Mouse (Mus musculus): ENCODE data around the gene Kmt5c. TPM values are rescaled to one million over a fixed set of nuclear protein-coding genes. Genes with fewer than 3 reads are reported as not detected.
A peak's percentile ranks its signal among the peaks of the same experiment; 100 is the strongest.

Gene Kmt5c
- 224 and 250 TPM in 2 replicates for polyA plus RNA-seq (2012; rRNA removed)

DNA sequence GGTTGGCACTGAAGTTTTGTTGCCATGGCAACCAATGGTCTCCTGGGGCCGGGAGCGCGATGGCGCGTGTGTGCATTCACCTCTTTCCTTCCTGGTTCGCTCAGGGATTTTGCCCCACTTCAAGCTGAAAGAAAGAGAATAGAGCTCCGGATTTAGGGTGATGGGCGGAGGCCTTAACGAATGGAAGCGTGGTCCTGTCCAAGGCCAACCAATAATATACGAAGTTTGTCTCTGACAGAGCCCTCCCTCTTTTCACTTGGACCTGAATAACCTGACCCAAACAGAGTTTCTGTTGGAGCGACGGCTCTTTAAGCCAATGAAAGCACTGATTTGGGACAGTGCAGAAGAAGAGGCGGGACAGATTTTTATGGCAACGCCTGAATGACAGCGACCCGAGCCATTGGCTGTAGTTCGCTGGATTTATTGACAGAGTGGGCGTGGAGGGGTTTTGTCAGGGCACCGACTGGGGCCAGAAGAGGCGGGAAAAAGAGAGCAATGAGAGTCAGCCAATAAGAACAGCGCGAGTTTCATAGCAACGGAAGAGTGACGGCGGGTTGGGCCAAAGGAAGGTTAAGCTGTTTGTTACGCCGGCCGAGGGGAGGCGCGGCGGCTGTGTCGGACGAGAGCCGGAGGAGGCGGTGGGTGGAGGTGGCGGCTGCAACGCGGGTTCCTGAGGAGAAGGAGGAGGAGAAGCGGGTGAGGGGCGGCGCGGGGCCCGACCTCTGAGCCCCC is at the start of gene Kmt5c:
TSS of gene Kmt5c (plus strand) at position 572 of the 732 bp plus-strand sequence.
- no peaks in the 10 kb centered on the region for H3K27me3 ChIP-seq (ENCODE audit: control insufficient read depth, insufficient read depth, low read length)
- WGBS: under 1% methylated on average over 40 of the region's 44 CpGs
- TF ChIP-seq CTCF (IDR thresholded peaks at IDR 0.05; ENCODE audit: borderline replicate concordance, control insufficient read depth, extremely low read depth, insufficient read depth, low read length, poor library complexity) (peak; percentile 41; the same call in 1 of the 2 replicates), POLR2A (IDR thresholded peaks at IDR 0.05; ENCODE audit: control insufficient read depth, extremely low read depth, insufficient read depth, low read length, poor library complexity) (peak; percentile 90)
- H3K27ac ChIP-seq (ENCODE audit: control insufficient read depth, insufficient read depth, low read length): peak within 1 kb of the TSS; percentile 52; the same call in 1 of the 2 replicates
- peak within 1 kb of the TSS; percentile 83 for H3K4me3 ChIP-seq (ENCODE audit: control insufficient read depth, insufficient read depth, low read length)
- no peaks in the 10 kb centered on the region for H3K36me3 ChIP-seq (ENCODE audit: control insufficient read depth, insufficient read depth, low read length)
- DNase-seq: peak; percentile 97
- H3K4me1 ChIP-seq (replicated peaks; ENCODE audit: control insufficient read depth, insufficient read depth, low read length): peaks cover 16% of the 10 kb centered on the region

DNA sequence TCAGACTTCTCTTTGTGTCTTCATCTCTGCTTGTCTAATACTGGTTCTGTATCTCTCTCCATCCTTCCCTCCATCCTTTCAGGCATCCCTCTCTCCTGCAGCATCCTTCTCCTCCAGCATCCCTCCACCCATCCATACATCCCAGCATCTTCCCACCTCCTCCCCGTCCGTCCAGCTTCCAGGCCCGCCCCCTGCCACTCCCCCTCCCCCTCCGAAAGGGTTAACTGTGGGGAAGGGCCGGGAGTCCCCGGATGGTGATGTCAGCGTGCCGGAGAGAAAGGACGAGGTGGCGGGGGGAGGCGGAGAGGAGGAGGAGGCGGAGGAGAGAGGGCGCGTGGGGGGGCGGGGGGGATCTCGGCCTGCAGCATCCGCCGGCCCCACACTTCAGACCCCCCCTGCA is 49.5 kb upstream of the Kmt5c start, which contains the start of gene Brsk1:
TSS of gene Brsk1 (plus strand) at position 218 of the 400 bp plus-strand sequence.
- TF ChIP-seq POLR2A (IDR thresholded peaks at IDR 0.05; ENCODE audit: control insufficient read depth, extremely low read depth, insufficient read depth, low read length, poor library complexity) (no peak), CTCF (IDR thresholded peaks at IDR 0.05; ENCODE audit: borderline replicate concordance, control insufficient read depth, extremely low read depth, insufficient read depth, low read length, poor library complexity) (no peak)
- DNase-seq: no peak
- Histone ChIP-seq H3K36me3 (ENCODE audit: control insufficient read depth, insufficient read depth, low read length) (no peaks in the 10 kb centered on the region), H3K4me1 (replicated peaks; ENCODE audit: control insufficient read depth, insufficient read depth, low read length) (peaks cover 4% of the 10 kb centered on the region), H3K4me3 (ENCODE audit: control insufficient read depth, insufficient read depth, low read length) (no peak within 1 kb of the TSS), H3K27ac (ENCODE audit: control insufficient read depth, insufficient read depth, low read length) (no peak within 1 kb of the TSS), H3K27me3 (ENCODE audit: control insufficient read depth, insufficient read depth, low read length) (no peaks in the 10 kb centered on the region)
- 8% methylated on average over 9 of the region's 18 CpGs for WGBS

DNA sequence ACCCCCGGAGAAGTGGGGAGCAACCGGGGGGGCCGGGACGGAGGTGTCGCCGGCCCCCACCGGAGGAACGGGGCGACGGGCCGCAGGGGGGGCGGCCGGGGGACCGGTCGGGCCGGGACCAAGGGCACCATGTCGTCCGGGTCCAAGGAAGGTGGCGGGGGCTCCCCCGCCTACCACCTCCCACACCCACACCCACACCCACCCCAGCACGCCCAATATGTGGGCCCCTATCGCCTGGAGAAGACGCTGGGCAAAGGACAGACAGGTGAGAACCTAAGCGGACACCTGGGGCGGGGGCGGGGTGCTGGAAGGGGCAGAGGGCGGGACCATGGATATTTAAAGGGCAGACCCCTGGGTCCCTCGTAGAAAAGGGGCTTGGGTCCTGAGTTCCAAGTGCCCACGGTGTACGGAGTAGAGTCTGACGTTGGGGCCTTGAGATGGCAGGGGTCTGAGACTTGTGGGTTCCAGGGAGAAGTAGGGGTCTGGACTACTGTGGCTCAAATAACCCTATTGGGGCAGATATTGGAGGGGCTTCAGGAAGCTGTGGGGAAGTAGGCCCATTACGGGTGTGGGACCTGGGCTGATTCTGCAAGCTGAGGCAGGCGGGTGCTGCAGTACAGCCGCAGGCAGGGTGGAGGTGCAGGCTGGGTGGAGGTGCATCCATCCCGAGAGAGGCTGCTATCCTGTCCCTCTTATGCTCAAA is 48.8 kb upstream of the Kmt5c start:
- H3K4me1 ChIP-seq (replicated peaks; ENCODE audit: control insufficient read depth, insufficient read depth, low read length): peaks cover 4% of the 10 kb centered on the region
- DNase-seq: no peak
- TF ChIP-seq CTCF (IDR thresholded peaks at IDR 0.05; ENCODE audit: borderline replicate concordance, control insufficient read depth, extremely low read depth, insufficient read depth, low read length, poor library complexity) (no peak), POLR2A (IDR thresholded peaks at IDR 0.05; ENCODE audit: control insufficient read depth, extremely low read depth, insufficient read depth, low read length, poor library complexity) (no peak)
- H3K36me3 ChIP-seq (ENCODE audit: control insufficient read depth, insufficient read depth, low read length): no peaks in the 10 kb centered on the region
- no peak overlapping the region for H3K27ac ChIP-seq (ENCODE audit: control insufficient read depth, insufficient read depth, low read length)
- no peak overlapping the region for H3K4me3 ChIP-seq (ENCODE audit: control insufficient read depth, insufficient read depth, low read length)
- 51% methylated on average over 22 of the region's 35 CpGs for WGBS
- no peaks in the 10 kb centered on the region for H3K27me3 ChIP-seq (ENCODE audit: control insufficient read depth, insufficient read depth, low read length)

DNA sequence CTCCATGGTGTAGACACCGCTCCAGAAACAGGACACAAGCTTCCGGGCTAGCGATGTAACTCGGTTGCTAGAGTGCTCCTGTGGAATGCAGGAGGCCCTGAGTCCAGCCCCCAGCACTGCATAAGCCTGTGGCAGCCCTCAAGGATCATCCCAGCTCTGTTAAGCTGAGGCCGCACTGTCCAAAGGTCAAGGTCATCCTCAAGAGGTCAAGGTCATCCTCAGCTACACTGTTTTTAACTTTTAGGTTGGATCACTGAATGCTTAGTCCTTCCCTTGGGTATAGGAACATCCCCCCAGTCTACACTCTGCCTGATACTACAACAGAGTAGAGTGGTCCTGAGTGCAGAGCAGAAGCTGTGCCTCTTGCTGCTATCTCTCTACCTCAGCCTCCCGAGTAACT is 46.9 kb upstream of the Kmt5c start:
- no peaks in the 10 kb centered on the region for H3K36me3 ChIP-seq (ENCODE audit: control insufficient read depth, insufficient read depth, low read length)
- DNase-seq: no peak
- no peak overlapping the region for H3K4me3 ChIP-seq (ENCODE audit: control insufficient read depth, insufficient read depth, low read length)
- WGBS: 81% methylated on average over 6 of the region's 6 CpGs
- TF ChIP-seq CTCF (IDR thresholded peaks at IDR 0.05; ENCODE audit: borderline replicate concordance, control insufficient read depth, extremely low read depth, insufficient read depth, low read length, poor library complexity) (no peak), POLR2A (IDR thresholded peaks at IDR 0.05; ENCODE audit: control insufficient read depth, extremely low read depth, insufficient read depth, low read length, poor library complexity) (no peak)
- H3K27me3 ChIP-seq (ENCODE audit: control insufficient read depth, insufficient read depth, low read length): no peaks in the 10 kb centered on the region
- H3K4me1 ChIP-seq (replicated peaks; ENCODE audit: control insufficient read depth, insufficient read depth, low read length): peaks cover 4% of the 10 kb centered on the region
- H3K27ac ChIP-seq (ENCODE audit: control insufficient read depth, insufficient read depth, low read length): no peak overlapping the region

DNA sequence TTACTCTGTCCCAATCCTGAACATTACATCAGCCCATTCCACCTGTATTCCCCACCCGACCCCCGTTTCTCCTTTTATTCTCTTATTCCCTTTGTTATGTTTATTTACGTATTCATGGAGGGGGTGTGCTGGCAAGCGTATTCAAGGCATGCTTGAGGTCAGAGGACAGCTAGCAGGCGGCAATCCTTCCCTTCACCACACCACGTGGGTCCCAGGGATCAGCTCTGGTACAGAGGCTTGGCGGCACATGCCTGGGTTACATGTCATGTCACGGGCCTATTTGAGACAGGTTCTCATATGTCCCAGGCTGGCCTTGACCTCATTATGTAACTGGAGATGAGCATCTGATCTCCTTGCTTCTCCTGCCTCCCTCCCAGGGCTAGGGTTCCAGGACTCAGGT is 37.6 kb upstream of the Kmt5c start:
- no peaks in the 10 kb centered on the region for H3K36me3 ChIP-seq (ENCODE audit: control insufficient read depth, insufficient read depth, low read length)
- H3K4me1 ChIP-seq (replicated peaks; ENCODE audit: control insufficient read depth, insufficient read depth, low read length): no peaks in the 10 kb centered on the region
- DNase-seq: no peak
- TF ChIP-seq CTCF (IDR thresholded peaks at IDR 0.05; ENCODE audit: borderline replicate concordance, control insufficient read depth, extremely low read depth, insufficient read depth, low read length, poor library complexity): no peak
- TF ChIP-seq POLR2A (IDR thresholded peaks at IDR 0.05; ENCODE audit: control insufficient read depth, extremely low read depth, insufficient read depth, low read length, poor library complexity): no peak
- no peak overlapping the region for H3K4me3 ChIP-seq (ENCODE audit: control insufficient read depth, insufficient read depth, low read length)
- H3K27me3 ChIP-seq (ENCODE audit: control insufficient read depth, insufficient read depth, low read length): no peaks in the 10 kb centered on the region
- WGBS: 90% methylated on average over 8 of the region's 8 CpGs
- no peak overlapping the region for H3K27ac ChIP-seq (ENCODE audit: control insufficient read depth, insufficient read depth, low read length)

DNA sequence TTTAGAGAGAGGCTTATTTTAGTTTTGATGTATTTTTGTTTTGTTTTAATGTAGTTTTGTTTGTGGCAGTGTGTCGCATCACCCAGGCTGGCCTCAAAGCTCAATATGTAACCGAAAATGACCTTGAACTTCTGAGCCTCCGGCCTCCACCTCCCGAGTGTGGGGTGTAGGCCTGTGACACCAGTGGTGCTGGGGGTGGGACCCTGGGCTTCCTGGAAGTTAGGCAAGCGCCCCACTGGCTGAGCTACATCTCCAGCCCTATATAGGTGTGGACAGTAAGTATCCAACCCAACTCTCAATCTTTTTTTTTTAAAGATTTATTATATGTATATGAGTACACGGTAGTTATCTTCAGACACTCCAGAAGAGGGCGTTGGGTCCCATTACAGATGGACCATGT is 36.7 kb upstream of the Kmt5c start:
- H3K27me3 ChIP-seq (ENCODE audit: control insufficient read depth, insufficient read depth, low read length): no peaks in the 10 kb centered on the region
- DNase-seq: no peak
- 93% methylated on average over 7 of the region's 7 CpGs for WGBS
- TF ChIP-seq POLR2A (IDR thresholded peaks at IDR 0.05; ENCODE audit: control insufficient read depth, extremely low read depth, insufficient read depth, low read length, poor library complexity) (no peak), CTCF (IDR thresholded peaks at IDR 0.05; ENCODE audit: borderline replicate concordance, control insufficient read depth, extremely low read depth, insufficient read depth, low read length, poor library complexity) (no peak)
- no peak overlapping the region for H3K4me3 ChIP-seq (ENCODE audit: control insufficient read depth, insufficient read depth, low read length)
- no peaks in the 10 kb centered on the region for H3K36me3 ChIP-seq (ENCODE audit: control insufficient read depth, insufficient read depth, low read length)
- no peak overlapping the region for H3K27ac ChIP-seq (ENCODE audit: control insufficient read depth, insufficient read depth, low read length)
- H3K4me1 ChIP-seq (replicated peaks; ENCODE audit: control insufficient read depth, insufficient read depth, low read length): no peaks in the 10 kb centered on the region

Measured in thymus, adult 2 months (tissue).